15 mouse cellular contexts compared by ENCODE assay signal in the genomic region with DNA sequence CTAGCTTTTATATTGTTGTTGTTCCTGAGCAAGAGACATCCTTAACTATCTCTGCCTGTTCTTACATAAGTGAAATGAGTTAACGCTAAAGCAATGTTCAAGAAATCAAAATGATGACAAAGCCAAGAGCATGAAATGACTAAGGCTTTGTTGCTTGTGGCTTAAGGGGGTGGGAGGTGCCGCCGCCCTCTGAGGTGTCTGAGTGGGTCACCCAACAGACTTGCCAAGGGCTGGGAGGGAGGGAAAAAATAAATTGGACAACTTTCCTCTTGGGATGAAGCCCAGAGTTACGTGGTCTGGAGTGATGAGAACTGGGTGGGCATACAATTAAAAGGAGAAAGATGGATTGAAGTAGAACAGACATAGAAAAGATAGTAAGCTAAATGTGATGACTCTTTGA.
A peak's percentile ranks its signal among the peaks of the same experiment; 100 is the strongest.
DNase-seq lines count a peak whose midpoint lies in the region.
"Had no signal": no experiment of that assay in that cellular context is flagged by ENCODE, and none has a peak within 500 bp of the region (broad histone marks: within the 10 kb centered on the region; RNA-seq: fewer than 3 reads in every experiment).

No protein-coding gene starts in this region.

- peak; percentile 26 to 41 for DNase-seq in heart, adult 9 months (ENCODE audit: low spot score in 2 of 2)
- no peak for DNase-seq in heart, adult 8-10 months (ENCODE audit: low spot score)
- DNase-seq in 3T3-L1 (ENCODE audit: low read depth, low spot score): peak; percentile 79
- peak; percentile 88 for DNase-seq in Muller cell, postnatal 12 days (ENCODE audit: inconsistent ontology term)
- peak; percentile 50 for DNase-seq in gastrocnemius, postnatal 25 days
- no peak for DNase-seq in kidney, adult 11 months
- DNase-seq in cerebellum, postnatal 25 days: no peak
- DNase-seq in frontal cortex, postnatal 25 days (ENCODE audit: low spot score in 2 of 2): no peak
- DNase-seq: cerebellum, adult 2 months; cerebellum, postnatal 14 days; kidney, adult 18-20 months; kidney, postnatal 36 days; left cerebral cortex, postnatal 4 days; liver, postnatal 0 days; lung, postnatal 36 days had no signal

Comparison
In these comparisons a context has a peak if more than half of its experiments do, and no peak if none do; other contexts are left out.
1. DNase-seq: peak in heart, adult 9 months (2 of 2), 3T3-L1 (single experiment), Muller cell, postnatal 12 days (single experiment) and gastrocnemius, postnatal 25 days (single experiment); none in heart, adult 8-10 months (single experiment), kidney, adult 11 months (single experiment), cerebellum, postnatal 25 days (0 of 2) and frontal cortex, postnatal 25 days (0 of 2).